In genomic region chr12:99368251-99368650, GRCm38 (mm10) we compare ENCODE assay signal across 16 mouse cellular contexts.
"Had no signal": no experiment of that assay in that cellular context is flagged by ENCODE, and none has a peak within 500 bp of the region (broad histone marks: within the 10 kb centered on the region; RNA-seq: fewer than 3 reads in every experiment).

No protein-coding gene starts in this region.

- DNase-seq: kidney, adult 11 months; kidney, adult 9 months; kidney, postnatal 36 days; lung, embryonic 14.5 days; lung, postnatal 10 days; thymus, adult 2 months; thymus, postnatal 25 days had no signal

- ATAC-seq: liver, embryonic 12.5 days; midbrain, embryonic 15.5 days had no signal

- H3K9me3 ChIP-seq: limb, embryonic 15.5 days; liver, embryonic 12.5 days; megakaryocyte, embryonic 14.5 days; midbrain, embryonic 15.5 days; neural tube, embryonic 12.5 days had no signal

- H3K27ac ChIP-seq: kidney, postnatal 0 days; liver, embryonic 12.5 days; macrophage; midbrain, embryonic 15.5 days; neural tube, embryonic 12.5 days; stomach, postnatal 0 days had no signal

- H3K4me3 ChIP-seq: limb, embryonic 15.5 days; liver, embryonic 12.5 days; megakaryocyte, embryonic 14.5 days; midbrain, embryonic 15.5 days; neural tube, embryonic 12.5 days had no signal

- H3K27me3 ChIP-seq: limb, embryonic 15.5 days; liver, embryonic 12.5 days; megakaryocyte, embryonic 14.5 days; midbrain, embryonic 15.5 days; neural tube, embryonic 12.5 days had no signal

- H3K9ac ChIP-seq: limb, embryonic 15.5 days; liver, embryonic 12.5 days; lung, embryonic 14.5 days; midbrain, embryonic 15.5 days; neural tube, embryonic 12.5 days had no signal

- H3K36me3 ChIP-seq: limb, embryonic 15.5 days; liver, embryonic 12.5 days; midbrain, embryonic 15.5 days; neural tube, embryonic 12.5 days had no signal

- H3K4me2 ChIP-seq: limb, embryonic 15.5 days; liver, embryonic 12.5 days; lung, embryonic 14.5 days; midbrain, embryonic 11.5 days; midbrain, embryonic 15.5 days; neural tube, embryonic 12.5 days had no signal
